Mouse (Mus musculus) thymus, adult 2 months (tissue): Measurements from ENCODE around the gene Zbtb7a.

Experiments used
- CTCF ChIP-seq: fragments of 200-500 bp; IDR thresholded peaks from 2 replicates; pipeline ENCODE4 v1.5.1; 2012; ENCODE audit warnings: mild to moderate bottlenecking, control low read depth, low read length, moderate library complexity, borderline replicate concordance; ENCODE audit not compliant: control insufficient read depth, poor library complexity, insufficient read depth; ENCODE audit errors: extremely low read depth
- POLR2A ChIP-seq: fragments of 200-500 bp; IDR thresholded peaks from 2 replicates; pipeline ENCODE4 v1.6.1; 2012; ENCODE audit warnings: mild to moderate bottlenecking, low read length, control low read depth, moderate library complexity; ENCODE audit not compliant: control insufficient read depth, poor library complexity, insufficient read depth; ENCODE audit errors: extremely low read depth

DNA sequence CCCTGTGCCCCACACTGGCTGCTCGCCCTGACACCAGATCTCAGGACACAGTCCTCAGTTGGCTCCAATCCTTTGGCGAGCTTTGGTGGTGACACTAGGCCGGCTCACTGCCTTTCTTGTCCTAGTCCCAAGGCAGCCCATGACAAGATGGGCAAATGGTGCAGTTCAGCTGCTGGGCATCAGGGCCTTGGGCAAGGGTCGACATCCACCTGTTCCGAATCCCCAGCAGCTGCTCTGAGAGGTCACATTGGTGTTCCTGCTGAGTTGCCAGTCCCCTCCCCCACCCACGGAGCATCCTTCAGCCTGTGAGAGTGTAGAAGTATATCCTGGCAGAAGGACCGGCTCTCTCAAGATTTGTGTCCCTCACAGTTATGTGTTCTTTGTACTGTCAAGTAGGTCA, 14.4 kb upstream of the Zbtb7a start:
- TF ChIP-seq POLR2A (no peak), CTCF (no peak)
